Mouse (Mus musculus): ENCODE data around the gene Fcer2a. TPM values are rescaled to one million over a fixed set of nuclear protein-coding genes. Genes with fewer than 3 reads are reported as not detected.

Gene Fcer2a
- polyA plus RNA-seq, 1 experiment from 2014 or later = 0.14 TPM

DNA sequence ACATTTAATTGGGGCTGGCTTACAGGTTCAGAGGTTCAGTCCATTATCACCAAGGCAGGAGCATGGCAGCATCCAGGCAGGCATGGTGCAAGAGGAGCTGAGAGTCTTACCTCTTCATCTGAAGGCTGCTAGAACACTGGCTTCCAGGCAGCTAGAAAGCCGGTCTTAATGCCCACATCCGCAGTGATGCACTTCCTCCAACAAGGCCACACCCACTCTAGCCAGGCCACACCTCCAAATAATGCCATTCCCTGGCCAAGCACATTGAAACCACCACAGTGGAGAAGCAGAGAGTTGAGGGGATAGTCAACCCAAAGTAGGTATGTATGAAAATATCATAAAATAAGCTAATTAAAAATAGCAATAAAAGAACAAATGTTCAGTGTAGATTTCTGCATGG, 23.6 kb downstream of the Fcer2a start:
- H3K9me3 ChIP-seq (ENCODE audit: low read length) = no peaks in the 10 kb centered on the region
- no peak overlapping the region for H3K4me2 ChIP-seq (replicated peaks; ENCODE audit: low read depth, low read length)
- H3K27ac ChIP-seq (ENCODE audit: low read length) = no peak overlapping the region
- H3K36me3 ChIP-seq (ENCODE audit: insufficient read depth, low read length) = no peaks in the 10 kb centered on the region
- TF ChIP-seq EP300 (IDR thresholded peaks at IDR 0.05) (no peak), CTCF (IDR thresholded peaks at IDR 0.05) (no peak)
- DNase-seq (ENCODE audit: low spot score) = peak; percentile 32
- no peak overlapping the region for H3K9ac ChIP-seq (replicated peaks; ENCODE audit: low read depth)
- no peak overlapping the region for H3K4me3 ChIP-seq (ENCODE audit: low read depth, low read length)
- 68% methylated on average over 2 of the region's 2 CpGs for WGBS
- peaks cover 3% of the 10 kb centered on the region; the same call in 1 of the 2 replicates for H3K4me1 ChIP-seq (ENCODE audit: insufficient read depth, low read depth, low read length)
- no peaks in the 10 kb centered on the region for H3K27me3 ChIP-seq (replicated peaks; ENCODE audit: insufficient read depth, low read length)
- ATAC-seq = no peak

DNA sequence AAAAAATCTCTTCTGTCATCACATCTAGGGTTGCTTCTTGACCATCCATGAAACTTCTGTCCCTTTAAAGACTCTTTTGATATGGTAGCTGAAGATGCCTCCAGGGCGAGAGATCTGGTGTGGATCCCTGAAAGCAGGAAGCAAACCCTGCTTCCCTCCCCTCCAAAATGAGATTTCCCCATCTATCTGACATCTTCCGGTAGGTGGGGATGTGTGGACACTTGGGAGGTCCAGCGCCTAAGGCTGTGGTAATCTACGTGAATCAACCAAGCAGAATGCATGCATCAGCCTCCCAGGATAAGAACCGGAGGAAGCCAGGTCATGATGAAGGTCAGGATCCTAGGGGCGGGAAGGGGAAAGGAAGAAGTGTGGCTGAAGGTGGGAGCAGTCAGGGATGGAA, 28.5 kb downstream of the Fcer2a start, which contains the start of gene Mcemp1:
TSS of gene Mcemp1 (plus strand) at position 248 of the 400 bp plus-strand sequence.
- no peak within 1 kb of the TSS for H3K27ac ChIP-seq (ENCODE audit: low read length)
- TF ChIP-seq CTCF (IDR thresholded peaks at IDR 0.05) (no peak), EP300 (IDR thresholded peaks at IDR 0.05) (no peak)
- no peak within 1 kb of the TSS for H3K4me2 ChIP-seq (replicated peaks; ENCODE audit: low read depth, low read length)
- H3K4me1 ChIP-seq (ENCODE audit: insufficient read depth, low read depth, low read length) = no peaks in the 10 kb centered on the region
- H3K9ac ChIP-seq (replicated peaks; ENCODE audit: low read depth) = no peak within 1 kb of the TSS
- 68% methylated on average over 6 of the region's 6 CpGs for WGBS
- DNase-seq (ENCODE audit: low spot score) (peak; percentile 37), ATAC-seq (no peak)
- H3K36me3 ChIP-seq (ENCODE audit: insufficient read depth, low read length) = no peaks in the 10 kb centered on the region
- H3K4me3 ChIP-seq (ENCODE audit: low read depth, low read length) = no peak within 1 kb of the TSS; the same call in 1 of the 2 replicates
- H3K27me3 ChIP-seq (replicated peaks; ENCODE audit: insufficient read depth, low read length) = no peaks in the 10 kb centered on the region
- no peaks in the 10 kb centered on the region for H3K9me3 ChIP-seq (ENCODE audit: low read length)

DNA sequence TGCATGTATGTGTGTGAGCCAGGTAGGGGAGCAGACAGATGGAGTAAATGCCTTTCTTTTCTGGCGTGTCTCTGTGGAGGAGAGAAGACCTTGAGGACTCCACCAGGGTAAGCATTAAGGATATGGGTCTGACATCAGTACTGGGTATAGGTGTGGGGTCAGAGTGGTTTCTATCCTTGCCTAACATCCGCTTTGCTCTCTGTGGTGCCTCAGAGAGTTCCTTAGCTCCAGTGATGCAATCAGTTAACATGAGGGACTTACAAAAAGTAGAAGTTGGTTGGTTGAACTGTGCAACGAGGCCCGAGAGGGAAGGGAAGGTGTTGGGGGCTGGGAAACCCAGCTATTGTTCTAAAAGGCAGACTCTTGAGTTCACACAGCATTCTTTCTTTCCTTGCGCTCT, 29.6 kb downstream of the Fcer2a start:
- H3K9ac ChIP-seq (replicated peaks; ENCODE audit: low read depth) = no peak overlapping the region
- DNase-seq (ENCODE audit: low spot score) = peak; percentile 56
- H3K4me1 ChIP-seq (ENCODE audit: insufficient read depth, low read depth, low read length) = no peaks in the 10 kb centered on the region
- no peaks in the 10 kb centered on the region for H3K27me3 ChIP-seq (replicated peaks; ENCODE audit: insufficient read depth, low read length)
- no peak overlapping the region for H3K4me3 ChIP-seq (ENCODE audit: low read depth, low read length)
- no peaks in the 10 kb centered on the region for H3K9me3 ChIP-seq (ENCODE audit: low read length)
- no peak overlapping the region for H3K27ac ChIP-seq (ENCODE audit: low read length)
- ATAC-seq = peak; percentile 58
- 56% methylated on average over 5 of the region's 5 CpGs for WGBS
- no peaks in the 10 kb centered on the region for H3K36me3 ChIP-seq (ENCODE audit: insufficient read depth, low read length)
- no peak overlapping the region for H3K4me2 ChIP-seq (replicated peaks; ENCODE audit: low read depth, low read length)
- TF ChIP-seq CTCF (IDR thresholded peaks at IDR 0.05) = no peak
- no peak for TF ChIP-seq EP300 (IDR thresholded peaks at IDR 0.05)

DNA sequence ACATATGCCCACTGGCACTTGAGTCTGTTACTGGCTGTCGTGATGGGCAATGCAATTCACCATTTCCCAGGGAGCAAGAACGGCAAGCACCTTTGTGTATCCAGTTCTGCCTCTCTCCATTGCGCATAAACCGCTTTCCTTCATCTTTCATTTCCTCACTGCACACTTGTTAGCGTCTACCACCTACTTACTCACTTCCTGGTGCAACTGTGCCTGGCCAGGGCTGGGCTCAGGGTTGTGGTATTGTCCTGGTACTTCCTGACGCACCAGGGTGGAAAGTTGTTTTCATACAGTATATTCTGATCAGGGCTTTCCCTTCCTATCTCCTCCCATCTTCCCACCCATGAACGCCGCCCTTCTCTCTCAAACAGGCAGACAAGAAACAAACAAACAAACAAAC, 33.1 kb downstream of the Fcer2a start:
- Histone ChIP-seq H3K36me3 (ENCODE audit: insufficient read depth, low read length) (no peaks in the 10 kb centered on the region), H3K27me3 (replicated peaks; ENCODE audit: insufficient read depth, low read length) (no peaks in the 10 kb centered on the region), H3K27ac (ENCODE audit: low read length) (no peak overlapping the region), H3K4me3 (ENCODE audit: low read depth, low read length) (no peak overlapping the region), H3K4me1 (ENCODE audit: insufficient read depth, low read depth, low read length) (no peaks in the 10 kb centered on the region), H3K9me3 (ENCODE audit: low read length) (no peaks in the 10 kb centered on the region), H3K4me2 (replicated peaks; ENCODE audit: low read depth, low read length) (no peak overlapping the region), H3K9ac (replicated peaks; ENCODE audit: low read depth) (no peak overlapping the region)
- ATAC-seq (no peak), DNase-seq (ENCODE audit: low spot score) (no peak)
- TF ChIP-seq CTCF (IDR thresholded peaks at IDR 0.05) (no peak), EP300 (IDR thresholded peaks at IDR 0.05) (no peak)
- 56% methylated on average over 8 of the region's 8 CpGs for WGBS

DNA sequence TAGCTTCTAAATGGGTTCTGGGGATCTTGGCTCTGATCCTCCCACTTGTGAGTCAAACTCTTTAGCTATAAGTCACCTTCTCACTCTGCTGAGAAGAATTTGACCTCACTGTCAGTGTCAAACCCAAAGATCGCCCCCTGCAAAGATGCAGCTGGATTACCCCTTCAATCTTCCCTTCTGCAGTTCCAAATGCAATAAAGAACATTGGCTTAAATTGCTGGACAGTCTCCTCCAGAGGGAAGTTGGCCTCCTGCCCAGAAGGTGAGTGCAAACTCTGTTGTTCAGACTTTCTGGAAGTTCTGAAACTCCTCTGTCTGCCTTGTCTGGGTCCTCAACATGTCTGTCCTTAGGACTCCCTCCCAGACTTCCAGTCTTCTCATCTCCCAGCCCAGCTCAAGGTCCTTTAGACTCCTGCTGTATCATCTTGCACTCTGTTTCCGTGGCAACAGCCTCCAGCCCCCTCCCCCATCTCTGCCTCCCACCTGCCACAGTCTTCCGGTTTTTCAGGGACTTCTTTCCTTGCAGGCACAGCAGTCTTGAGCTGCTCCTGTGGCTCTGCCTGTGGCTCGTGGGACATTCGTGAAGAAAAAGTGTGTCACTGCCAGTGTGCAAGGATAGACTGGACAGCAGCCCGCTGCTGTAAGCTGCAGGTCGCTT, 37.1 kb downstream of the Fcer2a start:
- DNase-seq (ENCODE audit: low spot score) = no peak

DNA sequence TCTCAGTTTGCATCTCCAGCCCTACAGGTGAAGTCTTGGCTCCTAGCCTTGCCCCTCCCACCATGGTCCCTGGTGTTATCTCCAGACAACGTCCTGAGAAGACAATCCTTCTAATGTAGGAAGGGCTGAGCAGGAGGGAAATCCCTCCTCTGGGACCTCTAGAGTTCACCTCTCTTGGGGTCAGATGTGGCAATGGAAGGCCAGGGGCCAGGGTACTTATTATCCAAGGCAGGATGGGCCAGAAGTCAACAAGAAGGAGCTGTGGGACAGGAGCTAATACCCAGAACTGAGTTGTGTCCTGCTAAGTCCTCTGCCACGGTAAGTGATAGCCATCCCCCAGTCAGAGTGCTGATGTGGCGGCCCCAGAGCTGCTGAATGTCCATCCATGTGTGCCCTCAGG, 38.4 kb downstream of the Fcer2a start, which contains the start of gene Retn:
TSS of gene Retn (plus strand) at position 245 of the 400 bp plus-strand sequence.
- Histone ChIP-seq H3K9ac (replicated peaks; ENCODE audit: low read depth) (no peak within 1 kb of the TSS), H3K27me3 (replicated peaks; ENCODE audit: insufficient read depth, low read length) (no peaks in the 10 kb centered on the region), H3K9me3 (ENCODE audit: low read length) (no peaks in the 10 kb centered on the region), H3K4me3 (ENCODE audit: low read depth, low read length) (no peak within 1 kb of the TSS), H3K4me2 (replicated peaks; ENCODE audit: low read depth, low read length) (no peak within 1 kb of the TSS), H3K36me3 (ENCODE audit: insufficient read depth, low read length) (no peaks in the 10 kb centered on the region), H3K4me1 (ENCODE audit: insufficient read depth, low read depth, low read length) (no peaks in the 10 kb centered on the region), H3K27ac (ENCODE audit: low read length) (no peak within 1 kb of the TSS)
- DNase-seq (ENCODE audit: low spot score) (no peak), ATAC-seq (no peak)
- 61% methylated on average over 3 of the region's 3 CpGs for WGBS
- TF ChIP-seq EP300 (IDR thresholded peaks at IDR 0.05) (no peak), CTCF (IDR thresholded peaks at IDR 0.05) (no peak)

More for the DNA sequence above, 37.1 kb downstream of the Fcer2a start:
- H3K4me3 ChIP-seq (ENCODE audit: low read depth, low read length) = no peak overlapping the region
- no peaks in the 10 kb centered on the region for H3K27me3 ChIP-seq (replicated peaks; ENCODE audit: insufficient read depth, low read length)
- no peak overlapping the region for H3K27ac ChIP-seq (ENCODE audit: low read length)
- no peak for TF ChIP-seq CTCF (IDR thresholded peaks at IDR 0.05)
- no peak for TF ChIP-seq EP300 (IDR thresholded peaks at IDR 0.05)
- H3K4me2 ChIP-seq (replicated peaks; ENCODE audit: low read depth, low read length) = no peak overlapping the region
- H3K9me3 ChIP-seq (ENCODE audit: low read length) = no peaks in the 10 kb centered on the region
- H3K4me1 ChIP-seq (ENCODE audit: insufficient read depth, low read depth, low read length) = no peaks in the 10 kb centered on the region
- no peaks in the 10 kb centered on the region for H3K36me3 ChIP-seq (ENCODE audit: insufficient read depth, low read length)
- H3K9ac ChIP-seq (replicated peaks; ENCODE audit: low read depth) = no peak overlapping the region
- ATAC-seq = no peak
- WGBS = 20% methylated on average over 7 of the region's 7 CpGs
